Mouse (Mus musculus) embryo, embryonic 10.5 days (tissue): ENCODE results near the gene Prss48.

Source experiments
- DNase-seq: peaks from one replicate; pipeline ENCODE4 v3.0.0-alpha.2; 2015; ENCODE audit warnings: low spot score

The Prss48 gene

GRCm38 (mm10) chr3:86002423-86002822, at the start of gene Prss48:
Gene Prss48, minus strand, starts transcription at chr3:86002491.
- no peak for DNase-seq

DNA sequence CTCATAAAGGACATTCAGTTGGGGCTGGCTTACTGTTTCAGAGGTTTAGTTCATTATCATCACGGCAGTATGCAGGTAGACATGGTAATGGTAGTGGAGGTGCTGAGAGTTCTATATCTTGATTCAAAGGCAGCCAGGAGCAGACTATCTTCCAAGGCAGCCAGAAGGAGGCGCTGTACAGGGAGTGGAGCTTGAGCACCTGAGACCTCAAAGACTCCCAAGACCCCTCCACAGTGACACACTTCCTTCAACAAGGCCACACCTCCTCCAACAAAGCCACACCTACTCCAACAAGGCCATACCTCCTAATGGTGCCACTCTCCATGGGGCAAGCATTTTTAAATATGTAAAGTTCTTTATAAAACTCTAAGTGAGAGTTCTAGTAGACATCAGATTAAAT, 46.8 kb upstream of the Prss48 start:
- no peak for DNase-seq

DNA sequence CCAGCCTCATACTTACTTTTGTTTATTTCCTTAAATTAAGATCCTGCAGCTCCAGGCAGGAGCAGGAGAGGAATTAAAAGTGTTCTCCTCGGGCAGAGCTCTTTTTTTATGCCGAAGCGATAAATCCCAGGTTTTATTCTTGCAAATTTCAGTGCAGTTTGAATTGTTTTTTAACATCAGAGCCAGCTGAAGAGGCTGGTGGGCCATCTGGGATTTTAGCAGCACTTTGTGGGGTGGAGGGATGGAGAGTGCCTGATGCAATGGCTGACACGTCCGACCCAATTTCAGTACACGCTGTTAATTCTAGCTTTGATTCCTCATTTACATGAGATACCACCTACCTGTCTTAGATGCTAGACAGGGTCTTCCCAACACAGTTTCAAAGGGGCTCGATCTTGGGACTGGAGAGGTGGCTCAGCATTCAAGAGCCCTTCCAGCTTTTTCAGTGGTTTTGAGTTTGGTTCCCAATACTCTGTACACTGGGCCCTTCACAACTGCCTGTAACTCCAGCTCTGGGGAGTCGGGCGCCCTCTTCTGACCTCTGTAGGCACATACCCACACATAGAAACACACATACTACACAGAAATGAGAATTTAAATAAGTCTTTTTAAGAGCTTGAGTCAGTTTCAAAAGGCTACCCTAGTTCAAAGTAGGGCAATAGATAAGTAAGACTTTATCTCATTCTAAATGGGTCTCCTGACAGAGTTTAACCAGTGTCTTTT, 45.6 kb upstream of the Prss48 start:
- no peak for DNase-seq

- DNase-seq, result no peak
Measured at GRCm38 (mm10) chr3:86040286-86041201, 38.3 kb upstream of the Prss48 start.

DNA sequence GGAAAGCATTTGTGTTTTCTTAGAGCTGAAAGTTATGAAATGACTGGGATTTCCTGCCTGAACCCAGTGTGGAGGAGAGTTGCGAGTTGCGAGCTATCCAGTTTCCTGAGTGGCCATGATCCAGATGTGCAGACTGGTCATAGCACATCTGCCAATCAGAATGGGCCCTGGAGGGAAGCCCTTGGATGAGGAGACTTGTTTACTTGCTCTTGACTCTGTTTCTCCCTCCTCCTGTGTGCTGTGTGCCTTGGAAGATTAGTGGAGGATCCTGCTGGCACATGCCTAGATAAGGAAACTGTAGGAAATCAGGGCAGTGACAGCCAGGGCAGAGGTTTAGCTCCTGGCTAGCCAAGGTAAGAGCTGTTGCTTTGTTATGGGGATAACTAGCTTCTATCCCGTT, 36.4 kb upstream of the Prss48 start:
- no peak for DNase-seq

DNA sequence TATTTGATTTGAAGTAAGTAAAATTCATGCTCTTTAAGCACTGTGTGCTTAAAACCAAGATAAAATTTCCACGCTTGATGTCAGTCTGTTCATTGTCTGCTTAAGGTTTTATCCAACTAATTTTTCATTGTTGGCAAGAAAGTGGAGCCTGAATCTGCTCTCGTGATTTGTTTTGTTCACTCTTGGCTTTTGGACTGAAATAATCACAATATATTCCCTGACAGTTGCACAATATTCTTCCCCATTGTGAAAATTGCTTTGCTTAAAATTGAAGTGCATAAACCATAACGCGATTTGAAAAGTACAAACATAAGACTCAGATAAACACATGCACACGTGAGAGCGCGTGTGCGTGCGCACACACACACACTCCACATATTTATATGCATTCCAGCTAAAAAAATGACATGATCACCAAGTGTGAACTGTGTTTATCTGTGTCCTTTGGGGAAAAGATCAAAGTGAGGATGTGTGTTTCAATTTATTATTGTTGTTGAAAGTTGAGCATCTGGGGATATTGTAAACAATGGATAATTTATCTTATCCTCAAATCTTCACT, 35.7 kb upstream of the Prss48 start:
- no peak for DNase-seq

GRCm38 (mm10) chr3:86033455-86034090, 31.3 kb upstream of the Prss48 start:
- no peak for DNase-seq

- DNase-seq, result no peak
Measured at GRCm38 (mm10) chr3:86030566-86030965, 28.3 kb upstream of the Prss48 start.

- no peak for DNase-seq
Measured at GRCm38 (mm10) chr3:86028658-86029375, 26.5 kb upstream of the Prss48 start.

DNA sequence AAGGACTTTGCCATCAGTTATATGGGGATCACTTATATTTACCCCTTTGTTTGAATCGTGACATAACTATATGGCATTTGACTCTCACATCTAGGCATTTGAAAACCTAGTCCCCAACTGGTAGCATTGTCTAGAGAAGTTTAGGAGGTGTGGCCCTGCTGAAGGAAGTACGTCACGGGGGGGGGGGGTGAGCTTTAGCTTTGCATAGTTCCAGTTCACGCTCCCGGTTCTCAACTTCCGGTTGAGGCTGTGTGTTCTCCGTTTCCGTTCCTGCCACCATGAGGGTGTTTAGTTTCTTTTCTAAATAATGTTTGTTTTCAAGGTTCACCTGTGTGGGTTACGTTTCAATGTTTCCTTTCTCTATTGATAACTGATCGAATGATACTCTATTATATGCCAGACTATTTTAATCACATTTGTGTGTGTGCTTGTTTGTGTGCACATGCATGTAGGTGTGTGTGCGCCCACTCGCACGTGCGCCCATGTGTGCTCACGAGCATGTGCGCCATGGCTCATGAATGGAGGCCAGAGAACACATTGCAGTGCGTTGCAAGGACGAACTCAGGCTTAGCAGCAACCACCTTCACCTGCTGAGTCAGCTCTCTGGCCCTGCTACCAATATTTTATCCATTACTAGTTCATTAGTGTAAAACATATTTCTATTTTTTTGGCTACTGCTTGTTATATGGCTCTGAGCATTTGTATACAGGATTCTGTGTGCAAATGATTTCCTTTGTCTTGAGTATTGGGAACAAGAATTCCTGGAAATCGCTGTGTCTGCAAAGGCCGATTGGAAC, 23.2 kb upstream of the Prss48 start:
- DNase-seq, result no peak

DNA sequence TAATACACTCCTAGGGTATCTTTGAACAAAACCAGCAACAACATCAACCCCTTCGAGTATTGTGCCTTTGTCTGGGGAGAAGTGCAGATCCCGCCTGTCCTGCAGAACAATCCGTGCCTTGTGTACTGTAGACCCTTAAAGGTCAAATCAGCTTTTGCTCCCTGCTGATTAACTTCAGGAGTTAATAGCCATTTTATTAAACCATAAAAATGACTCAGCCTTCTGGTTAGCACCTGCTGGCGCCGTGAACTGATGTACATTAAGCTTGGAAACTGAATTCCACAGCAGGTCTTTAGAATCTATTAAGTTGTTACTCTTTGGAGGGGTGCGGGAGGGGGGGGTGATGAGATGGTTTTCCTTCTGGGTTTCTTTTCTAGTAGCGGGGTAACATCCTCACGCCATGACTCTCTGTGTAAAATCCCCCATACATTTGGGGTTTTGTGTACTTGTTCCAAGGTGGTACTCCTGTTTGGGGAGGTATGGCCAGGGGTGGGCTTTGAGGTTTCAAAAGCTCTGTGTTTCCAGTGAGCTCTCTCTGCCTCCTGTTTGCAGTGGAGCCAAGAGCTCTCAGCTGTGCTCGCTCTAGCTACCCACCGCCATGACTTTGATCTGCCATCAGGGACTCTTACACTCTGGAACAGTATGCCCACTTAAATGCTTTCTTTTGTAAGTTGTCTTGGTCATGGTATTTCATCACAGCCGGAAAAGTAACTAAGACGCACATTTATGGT, 21.9 kb upstream of the Prss48 start:
- no peak for DNase-seq

- no peak for DNase-seq
Measured at GRCm38 (mm10) chr3:86021651-86022050, 19.4 kb upstream of the Prss48 start.

DNA sequence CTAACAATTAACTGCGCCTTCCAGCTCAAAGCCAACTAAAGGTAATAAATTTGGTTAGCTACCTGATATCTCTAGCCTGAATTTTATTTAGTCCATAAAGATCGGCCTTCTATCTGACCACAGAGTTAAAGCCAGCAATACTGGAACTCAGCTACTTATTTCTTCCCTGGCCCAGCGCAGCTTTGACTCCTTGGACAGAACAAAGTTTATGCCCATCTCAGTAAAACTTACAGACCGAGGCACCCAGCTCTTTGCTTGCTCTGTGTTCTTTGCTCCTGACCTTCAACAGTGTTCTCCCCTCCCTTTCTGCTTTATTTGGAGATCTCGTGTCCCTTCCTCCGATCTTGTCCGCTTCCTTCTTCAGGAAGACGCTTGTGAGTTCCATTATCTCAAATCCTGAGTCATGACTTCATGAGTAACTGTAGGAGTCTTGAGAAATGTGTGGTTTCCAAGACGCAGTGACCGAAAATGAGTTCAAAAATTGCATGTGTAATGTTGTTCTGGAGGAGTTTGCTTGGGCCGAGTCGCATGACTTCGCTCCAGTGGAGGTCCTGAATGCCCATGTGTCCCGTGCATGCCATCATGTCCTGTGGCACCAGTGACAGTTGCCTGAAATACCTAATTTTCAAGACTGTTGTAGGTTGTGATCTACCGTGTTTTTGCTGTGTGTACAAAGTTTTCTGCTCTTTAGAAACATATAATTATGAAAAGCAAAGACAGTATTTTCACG, 18.8 kb upstream of the Prss48 start:
- DNase-seq, result no peak

- no peak for DNase-seq
Measured at GRCm38 (mm10) chr3:86017484-86017883, 15.2 kb upstream of the Prss48 start.

DNA sequence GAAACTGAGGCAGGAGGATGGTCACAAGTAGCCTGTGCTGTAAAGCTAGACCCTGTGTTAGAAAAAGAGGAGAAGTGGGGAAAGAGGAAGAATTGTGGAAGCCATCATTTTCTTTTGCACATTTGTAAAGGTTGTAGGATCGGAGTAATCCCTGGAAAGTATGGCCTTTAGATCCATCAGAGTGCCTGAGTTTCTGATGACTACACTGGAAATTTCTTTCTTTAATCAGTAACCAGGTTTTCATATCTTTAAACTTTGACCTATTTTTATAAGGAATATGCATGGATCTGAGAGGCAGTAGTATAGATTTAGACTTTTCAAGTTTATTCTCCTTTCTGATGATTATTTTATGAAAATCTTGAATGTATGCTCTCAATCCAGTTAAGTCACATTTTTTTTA, 14.7 kb upstream of the Prss48 start:
- DNase-seq, result no peak

- no peak for DNase-seq
Measured at GRCm38 (mm10) chr3:86013837-86014236, 11.5 kb upstream of the Prss48 start.

DNA sequence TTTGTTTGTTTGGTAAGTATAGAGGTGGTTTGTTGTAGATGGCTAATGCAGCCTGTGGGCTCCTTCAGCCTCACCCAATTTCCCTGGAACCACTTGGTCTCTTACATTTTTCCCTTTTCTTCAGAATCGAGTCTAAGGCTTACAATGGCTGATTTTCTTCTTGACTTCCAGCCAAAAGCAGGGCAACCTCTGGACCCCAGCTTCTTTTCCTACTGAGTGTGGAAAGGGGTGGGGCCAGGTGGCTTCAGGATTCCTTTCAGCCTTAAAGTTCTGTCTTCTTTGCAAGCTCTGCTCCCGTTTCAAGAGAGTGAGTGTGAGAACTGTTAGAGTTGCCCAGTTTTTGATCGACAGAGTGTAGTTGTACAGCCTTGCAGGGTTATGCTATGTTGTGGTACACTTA, 9.5 kb upstream of the Prss48 start:
- no peak for DNase-seq

DNA sequence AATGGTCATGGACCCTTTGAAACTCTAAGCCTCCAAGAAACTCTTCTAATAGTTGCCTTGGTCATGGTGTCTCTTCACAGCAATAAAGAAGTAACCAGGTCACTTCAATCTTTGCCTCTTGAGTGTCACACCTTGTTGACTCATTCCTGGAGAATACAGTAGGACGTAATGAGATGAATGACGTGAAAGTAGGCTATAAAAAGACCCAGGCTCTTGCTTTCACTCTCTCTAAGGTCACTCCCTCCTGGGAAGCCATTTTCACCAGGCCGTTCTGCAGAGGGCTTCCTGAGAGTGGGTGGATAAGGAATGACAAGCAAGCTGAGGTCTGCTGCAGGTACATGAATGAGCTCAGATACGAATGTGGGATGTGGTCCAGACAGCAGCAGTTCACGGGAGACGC, 9.1 kb upstream of the Prss48 start:
- DNase-seq, result no peak

- peak; percentile 44 for DNase-seq
Measured at GRCm38 (mm10) chr3:86010618-86011017, 8.3 kb upstream of the Prss48 start.

GRCm38 (mm10) chr3:86004751-86005150, 2.5 kb upstream of the Prss48 start:
- DNase-seq, result no peak
